Mouse (Mus musculus) myocyte (in vitro differentiated cells): Measurements from ENCODE around the gene Arl14ep.

Experiments used
- CEBPB ChIP-seq: IDR thresholded peaks from 2 replicates; pipeline ENCODE4 v1.6.1; 2011; ENCODE audit warnings: mild to moderate bottlenecking, moderate library complexity; ENCODE audit not compliant: poor library complexity, insufficient read depth, severe bottlenecking
- E2F4 ChIP-seq: IDR thresholded peaks from one replicate; pipeline ENCODE4 v1.6.1; 2011; ENCODE audit warnings: mild to moderate bottlenecking, control low read depth, moderate library complexity; ENCODE audit not compliant: insufficient read depth
- MAX ChIP-seq: IDR thresholded peaks from one replicate; pipeline ENCODE4 v1.6.1; 2011; ENCODE audit warnings: low read depth, mild to moderate bottlenecking, control low read depth
- MYOG ChIP-seq, 3 experiments: IDR thresholded peaks; one replicate each; pipeline ENCODE4 v1.6.1; 2011; ENCODE audit warnings: control low read depth in 2 of 3, low read depth in 2 of 3, mild to moderate bottlenecking in 2 of 3; ENCODE audit not compliant: insufficient read length in 2 of 3, control insufficient read depth in 1 of 3, insufficient read depth in 1 of 3
- POLR2A ChIP-seq: IDR thresholded peaks from one replicate; pipeline ENCODE4 v1.6.1; 2011; ENCODE audit warnings: low read depth, mild to moderate bottlenecking, control low read depth, moderate library complexity; ENCODE audit not compliant: insufficient read length
- POLR2AphosphoS2 ChIP-seq: IDR thresholded peaks from one replicate; pipeline ENCODE4 v1.6.1; 2011; ENCODE audit warnings: low read depth, control low read depth; ENCODE audit not compliant: insufficient read length
- REST ChIP-seq: IDR thresholded peaks from one replicate; pipeline ENCODE4 v1.6.1; 2011; ENCODE audit warnings: mild to moderate bottlenecking, control low read depth, moderate library complexity; ENCODE audit not compliant: insufficient read depth, insufficient read length
- SRF ChIP-seq: IDR thresholded peaks from one replicate; pipeline ENCODE4 v1.6.1; 2011; ENCODE audit warnings: low read depth; ENCODE audit not compliant: control insufficient read depth, insufficient read length
- TCF12 ChIP-seq: IDR thresholded peaks from one replicate; pipeline ENCODE4 v1.6.1; 2011; ENCODE audit warnings: mild to moderate bottlenecking, control low read depth; ENCODE audit not compliant: poor library complexity, insufficient read depth, severe bottlenecking
- TCF3 ChIP-seq: IDR thresholded peaks from one replicate; pipeline ENCODE4 v1.6.1; 2011; ENCODE audit warnings: low read depth, control low read depth; ENCODE audit not compliant: insufficient read length
- USF1 ChIP-seq: IDR thresholded peaks from one replicate; pipeline ENCODE4 v1.6.1; 2011; ENCODE audit warnings: low read depth, mild to moderate bottlenecking, control low read depth, moderate library complexity

- TF ChIP-seq POLR2A: no peak
- no peak for TF ChIP-seq USF1
- TF ChIP-seq MAX: no peak
- TF ChIP-seq TCF12: no peak
- no peak for TF ChIP-seq REST
- TF ChIP-seq POLR2AphosphoS2: no peak
- TF ChIP-seq E2F4: no peak
- TF ChIP-seq CEBPB: no peak
- no peak for TF ChIP-seq MYOG (IDR thresholded peaks at IDR 0.05; ENCODE audit: control insufficient read depth in 1 of 3, insufficient read depth in 1 of 3, insufficient read length in 2 of 3, low read depth in 2 of 3)
- TF ChIP-seq SRF: no peak
- TF ChIP-seq TCF3: no peak
Measured at GRCm38 (mm10) chr2:106942451-106942850, 31.8 kb downstream of the Arl14ep start.
